16 mouse cellular contexts compared by ENCODE assay signal in the genomic region with DNA sequence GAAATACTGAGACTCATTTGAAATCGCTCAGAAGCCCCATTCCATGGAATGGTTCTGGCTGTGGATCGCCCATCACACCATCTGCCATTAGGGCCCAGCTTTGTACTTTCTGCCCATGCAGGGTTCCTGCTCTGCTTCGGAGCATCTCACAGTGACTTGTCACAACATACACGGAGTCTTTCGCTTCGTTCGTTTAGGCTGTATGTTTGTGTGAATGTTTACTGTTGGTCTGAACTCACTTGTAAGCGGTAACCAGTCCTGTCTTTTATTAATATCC.
"Had no signal": no experiment of that assay in that cellular context is flagged by ENCODE, and none has a peak within 500 bp of the region (broad histone marks: within the 10 kb centered on the region; RNA-seq: fewer than 3 reads in every experiment).

No protein-coding gene starts in this region.

- H3K9me3 ChIP-seq: liver, embryonic 13.5 days; lung, embryonic 15.5 days; midbrain, embryonic 13.5 days; neural tube, embryonic 15.5 days; stomach, embryonic 15.5 days had no signal

- H3K27ac ChIP-seq: left cerebral cortex, adult 2 months; limb, embryonic 12.5 days; liver, embryonic 13.5 days; lung, embryonic 15.5 days; midbrain, embryonic 13.5 days; neural tube, embryonic 15.5 days; stomach, embryonic 15.5 days had no signal

- H3K4me1 ChIP-seq: limb, embryonic 12.5 days; midbrain, embryonic 13.5 days; stomach, embryonic 15.5 days had no signal

- H3K36me3 ChIP-seq: limb, embryonic 12.5 days; liver, embryonic 13.5 days; lung, embryonic 15.5 days; midbrain, embryonic 13.5 days; neural tube, embryonic 15.5 days; stomach, embryonic 15.5 days had no signal

- H3K27me3 ChIP-seq: limb, embryonic 12.5 days; liver, embryonic 13.5 days; lung, embryonic 15.5 days; midbrain, embryonic 13.5 days; neural tube, embryonic 15.5 days; stomach, embryonic 15.5 days had no signal

- DNase-seq: kidney, postnatal 10 days; kidney, postnatal 4 days; liver; liver, embryonic 13.5 days; liver, postnatal 0 days; lung, postnatal 14 days; right cerebral cortex, adult 18-20 months; right cerebral cortex, postnatal 25 days; thymus, postnatal 4 days had no signal

- H3K4me3 ChIP-seq: left cerebral cortex, adult 2 months; limb, embryonic 12.5 days; liver, embryonic 13.5 days; lung, embryonic 15.5 days; midbrain, embryonic 13.5 days; myocyte; neural tube, embryonic 15.5 days; stomach, embryonic 15.5 days had no signal

- ATAC-seq: midbrain, embryonic 13.5 days had no signal

- H3K4me2 ChIP-seq: limb, embryonic 12.5 days; liver, embryonic 13.5 days; lung, embryonic 15.5 days; midbrain, embryonic 13.5 days; neural tube, embryonic 15.5 days; stomach, embryonic 15.5 days had no signal

- H3K9ac ChIP-seq: limb, embryonic 12.5 days; liver, embryonic 13.5 days; liver, postnatal 0 days; lung, embryonic 15.5 days; midbrain, embryonic 13.5 days; neural tube, embryonic 15.5 days; stomach, embryonic 15.5 days had no signal
